Mouse (Mus musculus): ENCODE results near the gene Ubxn7. TPM values are rescaled to one million over a fixed set of nuclear protein-coding genes. Genes with fewer than 3 reads are reported as not detected.
"Not testable (repeated sequence)": the region's sequence is repeated elsewhere in the genome, so short reads cannot be mapped to it uniquely, and the experiment has no call there.

Gene Ubxn7
- polyA plus RNA-seq (2015; fragmentation: Nextera tagmentation; extraction: Ambion mirVana) = 13.3 and 14.0 TPM in 2 replicates

GRCm38 (mm10) chr16:32332040-32332555 lies at the start of gene Ubxn7:
TSS of gene Ubxn7 (plus strand) at chr16:32332257.
- WGBS = under 1% methylated on average over 41 of the region's 52 CpGs
- ATAC-seq (replicated peaks; ENCODE audit: low FRiP score, low read depth) (peak; percentile 94), DNase-seq (ENCODE audit: low spot score) (peak; percentile 97)
- no peak for TF ChIP-seq CTCF (IDR thresholded peaks at IDR 0.05; ENCODE audit: low read depth)
- Histone ChIP-seq H3K4me3 (replicated peaks; ENCODE audit: low read depth, low read length) (peak within 1 kb of the TSS; percentile 98), H3K9me3 (replicated peaks; ENCODE audit: low read length) (no peaks in the 10 kb centered on the region), H3K36me3 (ENCODE audit: insufficient read depth, low read length) (no peaks in the 10 kb centered on the region), H3K27ac (peak within 1 kb of the TSS; percentile 98), H3K27me3 (ENCODE audit: insufficient read depth, low read length) (no peaks in the 10 kb centered on the region), H3K4me2 (ENCODE audit: low read length) (peak within 1 kb of the TSS; percentile 69), H3K9ac (ENCODE audit: low read depth, low read length) (peak within 1 kb of the TSS; percentile 98), H3K4me1 (replicated peaks; ENCODE audit: insufficient read depth, low read length) (0 out of 2 replicates have a peak, but pooled peaks cover 2% of the 10 kb centered on the region)

GRCm38 (mm10) chr16:32282608-32283007 lies 49.4 kb upstream of the Ubxn7 start:
- H3K36me3 ChIP-seq (ENCODE audit: insufficient read depth, low read length) = peaks cover 22% of the 10 kb centered on the region

GRCm38 (mm10) chr16:32291821-32292220 lies 40.2 kb upstream of the Ubxn7 start:
- ATAC-seq (replicated peaks; ENCODE audit: low FRiP score, low read depth) (no peak), DNase-seq (ENCODE audit: low spot score) (no peak)
- TF ChIP-seq CTCF (IDR thresholded peaks at IDR 0.05; ENCODE audit: low read depth) = no peak
- Histone ChIP-seq H3K9me3 (replicated peaks; ENCODE audit: low read length) (no peaks in the 10 kb centered on the region), H3K36me3 (ENCODE audit: insufficient read depth, low read length) (peaks cover 30% of the 10 kb centered on the region), H3K4me1 (replicated peaks; ENCODE audit: insufficient read depth, low read length) (no peaks in the 10 kb centered on the region), H3K27ac (no peak overlapping the region), H3K4me3 (replicated peaks; ENCODE audit: low read depth, low read length) (no peak overlapping the region), H3K27me3 (ENCODE audit: insufficient read depth, low read length) (no peaks in the 10 kb centered on the region), H3K9ac (ENCODE audit: low read depth, low read length) (no peak overlapping the region), H3K4me2 (ENCODE audit: low read length) (no peak overlapping the region)
- 96% methylated on average over 4 of the region's 4 CpGs for WGBS

More at GRCm38 (mm10) chr16:32282608-32283007, 49.4 kb upstream of the Ubxn7 start:
- H3K4me3 ChIP-seq (replicated peaks; ENCODE audit: low read depth, low read length) = no peak overlapping the region
- no peaks in the 10 kb centered on the region for H3K9me3 ChIP-seq (replicated peaks; ENCODE audit: low read length)
- no peak overlapping the region for H3K4me2 ChIP-seq (ENCODE audit: low read length)
- H3K27ac ChIP-seq = no peak overlapping the region
- no peaks in the 10 kb centered on the region for H3K27me3 ChIP-seq (ENCODE audit: insufficient read depth, low read length)
- no peaks in the 10 kb centered on the region for H3K4me1 ChIP-seq (replicated peaks; ENCODE audit: insufficient read depth, low read length)
- DNase-seq (ENCODE audit: low spot score) = no peak
- H3K9ac ChIP-seq (ENCODE audit: low read depth, low read length) = no peak overlapping the region
- no peak for TF ChIP-seq CTCF (IDR thresholded peaks at IDR 0.05; ENCODE audit: low read depth)
- ATAC-seq (replicated peaks; ENCODE audit: low FRiP score, low read depth) = no peak

GRCm38 (mm10) chr16:32299617-32300016 lies 32.4 kb upstream of the Ubxn7 start:
- peaks cover 31% of the 10 kb centered on the region for H3K36me3 ChIP-seq (ENCODE audit: insufficient read depth, low read length)
- not testable (repeated sequence) for H3K4me1 ChIP-seq (replicated peaks; ENCODE audit: insufficient read depth, low read length); H3K27me3 ChIP-seq (ENCODE audit: insufficient read depth, low read length); DNase-seq (ENCODE audit: low spot score); H3K27ac ChIP-seq; H3K9me3 ChIP-seq (replicated peaks; ENCODE audit: low read length); H3K4me2 ChIP-seq (ENCODE audit: low read length); H3K9ac ChIP-seq (ENCODE audit: low read depth, low read length); ATAC-seq (replicated peaks; ENCODE audit: low FRiP score, low read depth); H3K4me3 ChIP-seq (replicated peaks; ENCODE audit: low read depth, low read length)
- TF ChIP-seq CTCF (IDR thresholded peaks at IDR 0.05; ENCODE audit: low read depth) = 0 out of 2 replicates have a peak, but pooled peaks have one; percentile 13
- 96% methylated on average over 4 of the region's 4 CpGs for WGBS

GRCm38 (mm10) chr16:32303046-32303445 lies 29.0 kb upstream of the Ubxn7 start:
- Histone ChIP-seq H3K9me3 (replicated peaks; ENCODE audit: low read length) (no peaks in the 10 kb centered on the region), H3K27me3 (ENCODE audit: insufficient read depth, low read length) (no peaks in the 10 kb centered on the region), H3K4me3 (replicated peaks; ENCODE audit: low read depth, low read length) (no peak overlapping the region), H3K9ac (ENCODE audit: low read depth, low read length) (no peak overlapping the region), H3K27ac (no peak overlapping the region), H3K4me1 (replicated peaks; ENCODE audit: insufficient read depth, low read length) (no peaks in the 10 kb centered on the region), H3K36me3 (ENCODE audit: insufficient read depth, low read length) (peaks cover 16% of the 10 kb centered on the region; the same call in 1 of the 2 replicates), H3K4me2 (ENCODE audit: low read length) (no peak overlapping the region)
- TF ChIP-seq CTCF (IDR thresholded peaks at IDR 0.05; ENCODE audit: low read depth) = no peak
- DNase-seq (ENCODE audit: low spot score) (no peak), ATAC-seq (replicated peaks; ENCODE audit: low FRiP score, low read depth) (no peak)
- WGBS = 68% methylated on average over 1 of the region's 1 CpGs

DNA sequence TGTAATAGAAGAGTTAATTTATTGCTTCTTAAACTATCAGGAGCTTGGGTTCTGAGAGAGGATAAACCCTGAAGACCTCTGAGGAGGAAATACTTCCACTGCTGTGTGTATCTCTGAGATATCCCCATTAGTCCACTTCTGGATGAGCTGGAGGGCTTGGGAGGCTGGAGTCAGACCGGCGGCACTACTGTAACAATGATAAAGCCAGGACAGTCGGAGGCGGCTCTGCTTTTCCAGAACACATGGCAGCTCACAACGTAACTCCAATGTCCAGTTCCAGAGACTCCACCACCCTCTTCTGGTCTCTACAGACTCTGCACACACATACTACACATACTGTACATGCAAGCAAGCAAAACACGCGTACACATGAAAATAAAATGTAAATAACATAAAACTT lies 28.2 kb upstream of the Ubxn7 start:
- no peak overlapping the region for H3K4me3 ChIP-seq (replicated peaks; ENCODE audit: low read depth, low read length)
- H3K27ac ChIP-seq = no peak overlapping the region
- no peak overlapping the region for H3K4me2 ChIP-seq (ENCODE audit: low read length)
- DNase-seq (ENCODE audit: low spot score) (no peak), ATAC-seq (replicated peaks; ENCODE audit: low FRiP score, low read depth) (no peak)
- 96% methylated on average over 7 of the region's 7 CpGs for WGBS
- no peaks in the 10 kb centered on the region for H3K4me1 ChIP-seq (replicated peaks; ENCODE audit: insufficient read depth, low read length)
- no peak for TF ChIP-seq CTCF (IDR thresholded peaks at IDR 0.05; ENCODE audit: low read depth)
- H3K27me3 ChIP-seq (ENCODE audit: insufficient read depth, low read length) = no peaks in the 10 kb centered on the region
- no peak overlapping the region for H3K9ac ChIP-seq (ENCODE audit: low read depth, low read length)
- H3K9me3 ChIP-seq (replicated peaks; ENCODE audit: low read length) = no peaks in the 10 kb centered on the region
- peaks cover 8% of the 10 kb centered on the region; the same call in 1 of the 2 replicates for H3K36me3 ChIP-seq (ENCODE audit: insufficient read depth, low read length)

- Histone ChIP-seq H3K27me3 (ENCODE audit: insufficient read depth, low read length) (no peaks in the 10 kb centered on the region), H3K4me3 (replicated peaks; ENCODE audit: low read depth, low read length) (no peak overlapping the region), H3K9me3 (replicated peaks; ENCODE audit: low read length) (no peaks in the 10 kb centered on the region), H3K36me3 (ENCODE audit: insufficient read depth, low read length) (no peaks in the 10 kb centered on the region), H3K4me2 (ENCODE audit: low read length) (no peak overlapping the region), H3K27ac (no peak overlapping the region), H3K9ac (ENCODE audit: low read depth, low read length) (no peak overlapping the region), H3K4me1 (replicated peaks; ENCODE audit: insufficient read depth, low read length) (no peaks in the 10 kb centered on the region)
- 71% methylated on average over 4 of the region's 4 CpGs for WGBS
- no peak for DNase-seq (ENCODE audit: low spot score)
- no peak for TF ChIP-seq CTCF (IDR thresholded peaks at IDR 0.05; ENCODE audit: low read depth)
- ATAC-seq (replicated peaks; ENCODE audit: low FRiP score, low read depth) = no peak
These were observed 20.1 kb upstream of the Ubxn7 start for GRCm38 (mm10) chr16:32311970-32312369.
